Mouse (Mus musculus) C2C12 (cell line): ENCODE results near the gene Wwtr1. TPM values are rescaled to one million over a fixed set of nuclear protein-coding genes. Genes with fewer than 3 reads are reported as not detected.

Source experiments
- H3K27me3 ChIP-seq: one replicate; pipeline ENCODE4 v1.6.1; 2011; ENCODE audit not compliant: control insufficient read depth, insufficient read depth, insufficient read length
- H3K36me3 ChIP-seq: one replicate; pipeline ENCODE4 v1.6.1; 2011; ENCODE audit not compliant: control insufficient read depth, insufficient read depth
- H3K4me3 ChIP-seq: one replicate; pipeline ENCODE4 v1.5.1; 2011; ENCODE audit warnings: mild to moderate bottlenecking, control low read depth; ENCODE audit not compliant: poor library complexity, insufficient read depth, severe bottlenecking
- H3K79me2 ChIP-seq: one replicate; pipeline ENCODE4 v1.6.1; 2011; ENCODE audit not compliant: control insufficient read depth, insufficient read depth
- H3K79me3 ChIP-seq: one replicate; pipeline ENCODE4 v1.6.1; 2011; ENCODE audit warnings: low read depth, control low read depth
- H3ac ChIP-seq: one replicate; pipeline ENCODE3; 2011; ENCODE audit warnings: low read depth; ENCODE audit not compliant: control insufficient read depth, insufficient read length
- CEBPB ChIP-seq: IDR thresholded peaks from one replicate; pipeline ENCODE4 v1.6.1; 2011; ENCODE audit warnings: low read depth, mild to moderate bottlenecking, control low read depth, moderate library complexity
- CTCF ChIP-seq: IDR thresholded peaks from one replicate; pipeline ENCODE4 v1.5.1; 2011; ENCODE audit not compliant: control insufficient read depth, insufficient read depth, insufficient read length
- FOSL1 ChIP-seq: IDR thresholded peaks from one replicate; pipeline ENCODE4 v1.8.0; 2011; ENCODE audit warnings: mild to moderate bottlenecking, low read length; ENCODE audit not compliant: poor library complexity, insufficient read depth, severe bottlenecking
- MAX ChIP-seq: IDR thresholded peaks from one replicate; pipeline ENCODE4 v1.6.1; 2011; ENCODE audit warnings: mild to moderate bottlenecking, control low read depth
- MYOD1 ChIP-seq: IDR thresholded peaks from one replicate; pipeline ENCODE4 v1.6.1; 2011; ENCODE audit warnings: low read depth; ENCODE audit not compliant: control insufficient read depth, insufficient read length
- MYOG ChIP-seq: IDR thresholded peaks from one replicate; pipeline ENCODE4 v1.6.1; 2011; ENCODE audit not compliant: control insufficient read depth, insufficient read length; ENCODE audit errors: extremely low read depth
- USF1 ChIP-seq: IDR thresholded peaks from one replicate; pipeline ENCODE4 v1.6.1; 2011; ENCODE audit warnings: low read depth, mild to moderate bottlenecking, control low read depth, moderate library complexity
- polyA plus RNA-seq: library from polyadenylated mRNA; unstranded; fragments of >200 nt; fragmentation: generic; extraction: Trizol; gene quantifications from one replicate; pipeline ENCODE4 v1.2.1, GENCODE M21; 2012; ENCODE audit warnings: missing spikeins

The Wwtr1 gene
- polyA plus RNA-seq, 1 experiment = 26.7 TPM

DNA sequence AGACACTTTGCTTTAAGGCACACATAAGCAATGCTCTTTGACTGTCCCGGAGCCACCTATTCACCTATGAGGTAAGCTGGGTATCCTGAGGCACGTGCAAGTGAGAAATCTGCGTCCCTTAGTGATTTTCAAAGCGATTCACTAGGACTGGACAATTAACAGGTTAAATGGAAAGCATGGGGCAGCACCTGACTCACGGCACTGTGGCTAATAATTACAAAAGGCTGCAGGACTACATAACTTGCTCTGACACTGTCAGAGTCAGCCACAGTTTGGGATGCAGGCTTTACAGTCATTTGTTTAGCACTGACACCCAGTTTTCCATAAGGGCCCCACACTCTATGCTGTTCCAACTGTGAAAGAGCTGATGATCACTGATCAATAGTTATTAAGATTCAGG, 9.1 kb downstream of the Wwtr1 start:
- no peaks in the 10 kb centered on the region for H3K27me3 ChIP-seq
- no peak for TF ChIP-seq USF1
- TF ChIP-seq MYOD1 = no peak
- no peak for TF ChIP-seq MAX
- no peak for TF ChIP-seq CEBPB
- no peak for TF ChIP-seq CTCF
- TF ChIP-seq MYOG = no peak
- no peak for TF ChIP-seq FOSL1
- H3K79me2 ChIP-seq = peaks cover 93% of the 10 kb centered on the region

DNA sequence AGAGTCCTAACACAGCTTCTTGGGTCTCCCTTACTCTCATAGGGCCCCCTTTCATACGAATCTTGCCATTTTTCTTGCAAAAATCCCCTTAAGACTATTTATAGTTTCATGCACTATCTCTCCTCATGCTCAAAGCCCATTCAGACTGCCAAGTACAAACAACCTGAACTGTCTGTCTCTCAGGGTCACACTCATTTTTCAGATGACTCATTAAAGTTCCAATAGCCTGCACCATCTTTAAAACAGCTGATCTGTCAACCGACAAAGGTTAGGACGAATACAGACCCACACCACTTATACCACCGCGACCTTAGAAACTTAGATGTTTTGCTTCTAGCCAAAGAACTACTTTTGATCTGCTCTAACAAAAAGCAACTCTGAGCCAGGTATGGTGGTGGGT, 12.1 kb downstream of the Wwtr1 start:
- TF ChIP-seq USF1 = no peak
- TF ChIP-seq CTCF = no peak
- TF ChIP-seq CEBPB = no peak
- no peak for TF ChIP-seq FOSL1
- TF ChIP-seq MYOD1 = no peak
- TF ChIP-seq MAX = no peak
- TF ChIP-seq MYOG = no peak
- peaks cover 79% of the 10 kb centered on the region for H3K79me3 ChIP-seq

More for the DNA sequence above, 9.1 kb downstream of the Wwtr1 start:
- Histone ChIP-seq H3K36me3 (peaks cover 51% of the 10 kb centered on the region), H3K4me3 (no peak overlapping the region), H3K79me3 (peaks cover 89% of the 10 kb centered on the region), H3ac (no peak overlapping the region)

DNA sequence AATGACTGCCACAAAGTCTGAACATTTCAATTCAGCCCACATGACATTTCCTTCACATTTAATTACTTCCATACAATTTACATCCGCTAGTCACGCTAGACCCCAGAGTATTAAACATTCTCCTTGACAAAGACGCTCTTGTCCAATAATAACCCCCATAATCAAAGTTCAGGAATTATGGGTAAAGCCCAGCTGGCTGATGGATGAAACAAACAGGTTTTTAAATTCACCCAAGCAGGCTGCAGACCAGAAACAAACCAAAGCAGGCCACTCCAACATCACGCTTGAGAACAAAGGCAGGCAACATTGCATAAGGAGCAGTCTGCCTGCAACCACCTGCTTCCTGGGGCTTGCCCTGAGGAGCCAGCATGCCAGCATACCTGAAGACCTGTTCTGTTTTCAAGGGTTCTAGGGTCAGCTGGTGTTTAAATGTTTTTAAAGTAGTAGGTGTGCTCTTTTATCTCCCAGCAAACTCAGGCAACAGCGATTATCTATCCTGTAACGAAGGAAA, 12.7 kb downstream of the Wwtr1 start:
- H3K36me3 ChIP-seq = peaks cover 47% of the 10 kb centered on the region
- TF ChIP-seq FOSL1 = no peak
- TF ChIP-seq CEBPB = no peak
- TF ChIP-seq USF1 = no peak
- no peak for TF ChIP-seq CTCF
- no peak for TF ChIP-seq MYOG
- TF ChIP-seq MYOD1 = no peak
- no peak for TF ChIP-seq MAX
- H3K4me3 ChIP-seq = no peak overlapping the region
- no peaks in the 10 kb centered on the region for H3K27me3 ChIP-seq
- peaks cover 78% of the 10 kb centered on the region for H3K79me3 ChIP-seq
- H3K79me2 ChIP-seq = peaks cover 91% of the 10 kb centered on the region
- no peak overlapping the region for H3ac ChIP-seq

More for the DNA sequence above, 12.1 kb downstream of the Wwtr1 start:
- H3K27me3 ChIP-seq = no peaks in the 10 kb centered on the region
- H3K4me3 ChIP-seq = no peak overlapping the region
- H3ac ChIP-seq = no peak overlapping the region
- peaks cover 91% of the 10 kb centered on the region for H3K79me2 ChIP-seq
- peaks cover 49% of the 10 kb centered on the region for H3K36me3 ChIP-seq

DNA sequence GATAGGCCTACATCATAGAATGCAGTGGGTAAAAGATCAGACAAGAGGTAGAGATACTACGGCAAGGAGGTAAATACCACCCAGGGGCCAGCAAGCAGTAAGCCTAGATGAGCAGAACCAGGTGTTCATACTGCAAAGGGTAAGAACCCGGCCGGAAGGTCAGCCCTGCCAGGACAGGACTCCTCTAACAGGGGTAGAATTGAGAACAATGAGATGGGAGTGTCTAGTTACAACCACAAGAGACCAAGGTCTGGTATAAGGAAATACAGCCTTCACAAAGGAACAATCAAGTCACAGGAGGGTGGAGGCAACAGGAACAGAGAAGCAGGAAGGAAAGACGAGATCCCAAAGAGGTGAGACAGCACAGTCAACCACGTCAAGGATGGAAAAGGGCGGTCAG, 16.9 kb downstream of the Wwtr1 start:
- TF ChIP-seq FOSL1 (no peak), MYOG (no peak), USF1 (no peak), CEBPB (no peak), MAX (no peak), CTCF (no peak), MYOD1 (no peak)
- peaks cover 33% of the 10 kb centered on the region for H3K36me3 ChIP-seq
- peaks cover 69% of the 10 kb centered on the region for H3K79me3 ChIP-seq
- no peak overlapping the region for H3ac ChIP-seq
- H3K27me3 ChIP-seq = no peaks in the 10 kb centered on the region
- H3K79me2 ChIP-seq = peaks cover 91% of the 10 kb centered on the region
- no peak overlapping the region for H3K4me3 ChIP-seq

DNA sequence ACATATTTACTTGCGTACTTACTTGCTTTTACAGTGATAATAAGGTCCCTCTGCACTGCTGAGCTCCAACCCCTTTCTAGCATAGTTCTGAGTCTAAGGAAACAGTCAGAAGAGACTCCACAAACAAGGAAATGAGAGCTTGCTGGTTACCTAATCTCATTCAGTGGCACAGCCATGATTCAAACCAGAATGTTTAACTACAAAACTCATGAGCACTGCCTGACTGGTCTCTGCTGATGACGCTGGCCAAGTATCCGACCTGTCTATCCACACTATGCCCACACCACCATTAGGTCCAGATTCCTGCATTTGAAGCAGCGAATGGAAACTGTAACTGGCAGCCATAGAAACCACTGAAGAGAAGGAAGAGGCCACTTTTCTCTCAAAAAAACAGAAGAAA, 18.3 kb downstream of the Wwtr1 start:
- Histone ChIP-seq H3K4me3 (no peak overlapping the region), H3K79me3 (peaks cover 70% of the 10 kb centered on the region), H3K79me2 (peaks cover 91% of the 10 kb centered on the region), H3ac (no peak overlapping the region), H3K27me3 (no peaks in the 10 kb centered on the region), H3K36me3 (peaks cover 31% of the 10 kb centered on the region)
- TF ChIP-seq CTCF (no peak), MAX (no peak)

DNA sequence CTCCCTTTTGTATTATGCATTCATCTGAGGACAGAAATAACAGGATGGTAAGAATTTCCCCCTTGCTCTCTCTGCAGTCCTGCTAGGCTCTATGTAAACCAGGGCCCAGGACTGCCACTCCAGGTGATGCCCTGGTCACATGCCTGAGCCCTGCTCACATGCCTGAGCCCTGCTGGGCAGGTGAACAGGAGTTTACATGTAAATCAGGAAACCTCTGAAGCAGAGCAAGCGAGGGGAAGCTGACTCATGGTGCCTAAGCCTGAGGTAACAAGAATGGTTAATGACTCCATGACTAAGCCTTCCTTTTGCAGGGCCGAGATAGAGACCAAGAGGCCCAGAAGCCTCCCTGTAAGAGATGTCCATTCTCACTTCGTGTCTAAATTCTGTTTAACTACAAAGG, 20.1 kb downstream of the Wwtr1 start:
- H3K79me3 ChIP-seq = peaks cover 81% of the 10 kb centered on the region
- peaks cover 100% of the 10 kb centered on the region for H3K79me2 ChIP-seq
- peaks cover 28% of the 10 kb centered on the region for H3K36me3 ChIP-seq
- no peak overlapping the region for H3ac ChIP-seq
- TF ChIP-seq CEBPB (no peak), CTCF (no peak), MYOD1 (no peak), MYOG (no peak), USF1 (peak; percentile 26), FOSL1 (peak; percentile 44), MAX (no peak)
- H3K27me3 ChIP-seq = no peaks in the 10 kb centered on the region
- H3K4me3 ChIP-seq = no peak overlapping the region
